Mouse (Mus musculus): ENCODE measurements around the gene Hlcs. TPM values are rescaled to one million over a fixed set of nuclear protein-coding genes. Genes with fewer than 3 reads are reported as not detected.

The Hlcs gene
- total and polyA plus RNA-seq, 2 experiments from 2014 or later = 5.8 to 6.8 TPM

GRCm38 (mm10) chr16:94082960-94083847 is 230.2 kb downstream of the Hlcs start:
- H3K9me3 ChIP-seq (ENCODE audit: low read length) = no peaks in the 10 kb centered on the region
- H3K36me3 ChIP-seq (ENCODE audit: insufficient read depth) = no peaks in the 10 kb centered on the region
- ATAC-seq = no peak
- 1% methylated on average over 46 of the region's 46 CpGs for WGBS
- H3K9ac ChIP-seq = no peak overlapping the region
- no peak for DNase-seq
- no peak overlapping the region for H3K4me3 ChIP-seq (ENCODE audit: low read depth, low read length)
- H3K4me2 ChIP-seq (ENCODE audit: low read depth) = no peak overlapping the region
- no peak overlapping the region for H3K27ac ChIP-seq (ENCODE audit: low read depth, low read length)
- TF ChIP-seq CTCF (IDR thresholded peaks at IDR 0.05; ENCODE audit: low read depth) = no peak
- no peaks in the 10 kb centered on the region for H3K4me1 ChIP-seq (ENCODE audit: insufficient read depth)
- H3K27me3 ChIP-seq (ENCODE audit: insufficient read depth, low read length) = peaks cover 70% of the 10 kb centered on the region

GRCm38 (mm10) chr16:94081996-94082708 is 231.2 kb downstream of the Hlcs start:
- Histone ChIP-seq H3K4me3 (ENCODE audit: low read depth, low read length) (no peak overlapping the region), H3K9ac (no peak overlapping the region), H3K4me2 (ENCODE audit: low read depth) (no peak overlapping the region), H3K36me3 (ENCODE audit: insufficient read depth) (no peaks in the 10 kb centered on the region), H3K4me1 (ENCODE audit: insufficient read depth) (no peaks in the 10 kb centered on the region), H3K27me3 (ENCODE audit: insufficient read depth, low read length) (peaks cover 67% of the 10 kb centered on the region), H3K9me3 (ENCODE audit: low read length) (no peaks in the 10 kb centered on the region), H3K27ac (ENCODE audit: low read depth, low read length) (no peak overlapping the region)
- no peak for ATAC-seq
- TF ChIP-seq CTCF (IDR thresholded peaks at IDR 0.05; ENCODE audit: low read depth) = no peak
- WGBS = 5% methylated on average over 8 of the region's 8 CpGs
- no peak for DNase-seq

GRCm38 (mm10) chr16:94081596-94081995 is 231.8 kb downstream of the Hlcs start:
- no peaks in the 10 kb centered on the region for H3K36me3 ChIP-seq (ENCODE audit: insufficient read depth)
- H3K9me3 ChIP-seq (ENCODE audit: low read length) = no peaks in the 10 kb centered on the region
- DNase-seq (no peak), ATAC-seq (no peak)
- H3K4me1 ChIP-seq (ENCODE audit: insufficient read depth) = no peaks in the 10 kb centered on the region
- no peak overlapping the region for H3K4me3 ChIP-seq (ENCODE audit: low read depth, low read length)
- no peak for TF ChIP-seq CTCF (IDR thresholded peaks at IDR 0.05; ENCODE audit: low read depth)
- no peak overlapping the region for H3K4me2 ChIP-seq (ENCODE audit: low read depth)
- H3K9ac ChIP-seq = no peak overlapping the region
- no peak overlapping the region for H3K27ac ChIP-seq (ENCODE audit: low read depth, low read length)
- WGBS = 18% methylated on average over 5 of the region's 5 CpGs
- H3K27me3 ChIP-seq (ENCODE audit: insufficient read depth, low read length) = peaks cover 68% of the 10 kb centered on the region

GRCm38 (mm10) chr16:94079856-94080555 is 233.4 kb downstream of the Hlcs start:
- DNase-seq (no peak), ATAC-seq (no peak)
- Histone ChIP-seq H3K9ac (no peak overlapping the region), H3K4me2 (ENCODE audit: low read depth) (no peak overlapping the region), H3K4me1 (ENCODE audit: insufficient read depth) (no peaks in the 10 kb centered on the region), H3K27me3 (ENCODE audit: insufficient read depth, low read length) (peaks cover 80% of the 10 kb centered on the region), H3K27ac (ENCODE audit: low read depth, low read length) (no peak overlapping the region), H3K36me3 (ENCODE audit: insufficient read depth) (no peaks in the 10 kb centered on the region), H3K4me3 (ENCODE audit: low read depth, low read length) (no peak overlapping the region), H3K9me3 (ENCODE audit: low read length) (no peaks in the 10 kb centered on the region)
- TF ChIP-seq CTCF (IDR thresholded peaks at IDR 0.05; ENCODE audit: low read depth) = no peak
- 2% methylated on average over 13 of the region's 13 CpGs for WGBS

- no peak for DNase-seq
- Histone ChIP-seq H3K27me3 (ENCODE audit: insufficient read depth, low read length) (peaks cover 73% of the 10 kb centered on the region), H3K9ac (no peak overlapping the region), H3K9me3 (ENCODE audit: low read length) (no peaks in the 10 kb centered on the region), H3K4me2 (ENCODE audit: low read depth) (no peak overlapping the region), H3K4me1 (ENCODE audit: insufficient read depth) (no peaks in the 10 kb centered on the region), H3K36me3 (ENCODE audit: insufficient read depth) (no peaks in the 10 kb centered on the region), H3K4me3 (ENCODE audit: low read depth, low read length) (no peak overlapping the region), H3K27ac (ENCODE audit: low read depth, low read length) (no peak overlapping the region)
- no peak for TF ChIP-seq CTCF (IDR thresholded peaks at IDR 0.05; ENCODE audit: low read depth)
- no peak for ATAC-seq
- WGBS = 2% methylated on average over 47 of the region's 47 CpGs
Measured at GRCm38 (mm10) chr16:94079075-94079855, 234.1 kb downstream of the Hlcs start.

Small RNAs within 50 kb of the gene (microRNA-seq; reads per million reads assigned to microRNA genes)
- 0 reads per million in 2 experiments for gene Gm23062

Other genes starting within 250 kb of the Hlcs start
- 0.08 and 0.29 TPM in 2 replicates for gene Sim2, start 228.6 kb downstream of the Hlcs start, total RNA-seq (2014; rRNA removed)
- gene Sim2, start 228.6 kb downstream of the Hlcs start, polyA plus RNA-seq (2015; fragmentation: Nextera tagmentation; extraction: Ambion mirVana) = 0.04 and 0.27 TPM in 2 replicates
- gene Ripply3, start 14.8 kb upstream of the Hlcs start, total RNA-seq (2014; rRNA removed) = 0.14 and 0.69 TPM in 2 replicates
- 0.54 and 0.74 TPM in 2 replicates for gene Ripply3, start 14.8 kb upstream of the Hlcs start, polyA plus RNA-seq (2015; fragmentation: Nextera tagmentation; extraction: Ambion mirVana)
- gene Ttc3, start 57.0 kb upstream of the Hlcs start, total RNA-seq (2014; rRNA removed) = 1,061 and 1,263 TPM in 2 replicates
- 799 and 1,014 TPM in 2 replicates for gene Ttc3, start 57.0 kb upstream of the Hlcs start, polyA plus RNA-seq (2015; fragmentation: Nextera tagmentation; extraction: Ambion mirVana)
- 87.1 and 88.3 TPM in 2 replicates for gene Pigp, start 58.3 kb upstream of the Hlcs start, total RNA-seq (2014; rRNA removed)
- gene Pigp, start 58.3 kb upstream of the Hlcs start, polyA plus RNA-seq (2015; fragmentation: Nextera tagmentation; extraction: Ambion mirVana) = 133 and 151 TPM in 2 replicates
- 72.2 and 82.0 TPM in 2 replicates for gene Vps26c, start 213.3 kb upstream of the Hlcs start, total RNA-seq (2014; rRNA removed)
- gene Vps26c, start 213.3 kb upstream of the Hlcs start, polyA plus RNA-seq (2015; fragmentation: Nextera tagmentation; extraction: Ambion mirVana) = 48.2 and 55.0 TPM in 2 replicates